Mouse (Mus musculus) adrenal gland, adult (tissue): ENCODE data around the gene Zic4.

ENCODE experiments used
- DNase-seq, 2 experiments: peaks; one replicate each; pipeline ENCODE4 v3.0.0; 2022 to 2023; ENCODE audit warnings: low spot score in 1 of 2; ENCODE audit not compliant: inconsistent age in 2 of 2

Zic4 gene

DNA sequence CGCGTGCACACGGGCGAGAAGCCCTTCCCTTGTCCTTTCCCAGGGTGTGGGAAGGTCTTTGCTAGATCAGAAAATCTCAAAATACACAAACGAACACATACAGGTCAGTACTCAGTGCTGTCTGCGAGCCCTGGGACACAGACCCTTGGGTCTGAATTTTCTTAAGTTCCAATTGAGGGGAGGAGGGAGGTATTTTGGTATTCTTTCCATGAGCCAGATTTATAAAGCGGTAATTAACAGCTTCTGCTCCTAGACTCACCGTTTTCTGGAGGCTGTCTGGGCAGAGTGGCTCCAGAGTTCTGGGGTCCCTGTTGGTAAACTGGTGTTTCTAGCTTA, 17.1 kb downstream of the Zic4 start:
- DNase-seq = no peak

DNA sequence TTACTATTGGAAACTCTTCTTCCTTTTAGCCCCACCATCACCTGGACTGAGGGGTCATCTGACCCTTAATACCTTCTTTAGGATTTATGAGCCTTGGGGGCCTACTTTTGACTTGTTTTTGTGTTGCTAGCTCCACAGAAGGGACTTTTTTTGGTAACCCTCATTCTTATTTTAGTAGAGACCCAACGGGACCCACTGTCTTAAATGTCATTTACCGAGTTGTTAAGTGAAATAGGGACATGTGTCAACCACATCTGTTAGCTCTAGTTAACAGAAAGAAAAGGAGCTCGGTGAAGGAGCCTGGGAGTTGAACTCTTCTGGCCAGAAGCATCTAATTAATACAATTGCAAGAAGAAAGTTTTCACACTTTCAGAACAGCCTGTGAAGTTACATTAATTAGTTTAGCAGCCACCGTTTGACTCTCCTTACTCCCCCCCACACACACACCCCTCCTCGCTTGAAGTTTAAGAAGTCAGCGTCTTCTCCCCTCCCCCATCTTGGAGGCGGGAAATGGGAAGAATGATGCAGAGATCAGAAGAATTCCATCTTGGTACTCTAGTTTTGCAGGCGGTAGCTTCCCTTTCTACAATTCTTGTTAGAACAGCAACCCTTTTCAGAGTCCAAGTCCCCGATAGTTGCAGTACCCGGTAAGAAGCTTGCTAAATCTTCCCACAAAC, 17.7 kb downstream of the Zic4 start:
- no peak for DNase-seq

GRCm38 (mm10) chr9:91380458-91380914, 18.3 kb downstream of the Zic4 start:
- no peak for DNase-seq

DNA sequence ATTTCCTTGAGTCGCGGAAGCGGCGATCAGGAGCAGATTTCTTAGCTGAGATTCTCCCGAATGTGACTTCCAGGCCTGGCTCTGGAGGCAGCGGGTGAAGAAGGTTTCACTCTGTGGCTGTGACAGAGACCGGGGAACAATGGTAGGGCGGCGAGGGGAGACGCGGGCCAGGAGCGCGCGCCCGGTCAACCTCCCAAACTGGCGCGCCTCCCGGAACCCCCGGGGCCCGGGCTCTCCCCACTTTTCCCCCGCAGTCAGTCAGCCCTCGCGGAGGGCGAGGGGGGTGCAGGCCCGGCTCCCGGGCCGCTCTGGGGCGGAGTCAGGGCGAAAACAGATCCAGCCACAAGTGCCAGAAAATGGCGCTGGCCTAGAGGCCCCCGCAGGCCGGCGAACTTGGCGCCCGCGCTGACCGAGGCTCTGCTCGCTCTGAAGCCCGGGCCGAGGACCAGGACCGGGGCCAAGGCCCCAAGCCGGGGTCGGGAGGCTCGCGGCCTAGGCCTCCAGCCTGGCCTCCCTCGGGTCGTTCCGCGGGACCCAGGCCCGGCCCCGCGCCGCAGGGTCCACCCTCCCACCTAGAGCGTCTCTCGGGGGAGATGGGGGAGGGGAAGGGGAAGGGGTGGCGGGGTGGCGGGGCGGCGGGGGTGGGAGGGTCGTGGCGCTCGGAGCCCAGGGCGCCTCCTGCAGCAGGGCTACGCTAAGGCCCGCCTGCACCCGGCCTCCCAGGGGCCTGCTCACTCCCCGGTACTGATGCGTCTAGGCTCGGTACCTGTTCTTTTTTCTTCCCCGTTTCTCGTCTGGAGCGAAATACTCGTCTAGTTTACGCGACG, 19.3 kb downstream of the Zic4 start:
- peak in 1 of 2 experiments; percentile 36 for DNase-seq

GRCm38 (mm10) chr9:91382111-91382379, 19.8 kb downstream of the Zic4 start:
- no peak for DNase-seq

DNA sequence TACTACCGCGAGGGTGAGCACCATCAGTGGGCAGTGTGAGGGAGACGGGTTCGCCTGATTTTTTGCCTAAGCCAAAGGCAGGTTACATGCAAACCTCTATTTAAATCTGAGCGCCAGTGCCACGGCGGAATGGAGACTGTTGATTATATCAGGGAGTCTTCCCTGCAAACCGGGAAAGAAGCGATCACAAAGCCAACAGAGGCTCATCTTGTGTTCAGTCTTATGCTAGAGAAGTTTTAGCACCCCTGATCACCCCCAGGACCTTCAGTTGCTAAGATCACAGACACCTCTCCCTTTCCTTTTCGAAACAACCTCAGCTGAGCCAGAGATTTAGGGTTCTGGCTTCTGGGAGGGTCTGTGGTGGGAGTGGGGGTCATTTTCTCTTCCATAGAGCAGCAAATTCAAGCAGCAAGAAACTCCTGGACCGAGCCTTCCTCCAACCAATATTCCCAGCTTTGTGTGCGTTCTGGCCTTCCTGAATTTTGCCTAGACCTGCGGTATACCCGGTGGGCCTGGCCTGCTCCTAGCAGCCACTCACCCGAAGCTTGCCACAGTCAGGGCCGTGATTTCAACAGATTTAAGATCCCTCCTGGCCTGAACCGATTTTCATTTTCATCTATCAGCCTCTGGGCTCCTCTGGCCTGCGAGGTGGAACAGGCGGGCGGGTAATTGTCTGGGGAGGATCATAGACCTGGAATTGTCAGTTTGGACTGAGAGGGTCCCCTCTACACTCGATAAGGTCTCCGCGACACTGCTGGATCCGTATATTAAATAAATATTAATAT, 20.4 kb downstream of the Zic4 start:
- DNase-seq = no peak

GRCm38 (mm10) chr9:91383441-91384135, 21.4 kb downstream of the Zic4 start:
- DNase-seq = no peak

- no peak for DNase-seq
Observed at GRCm38 (mm10) chr9:91384136-91384500, 21.9 kb downstream of the Zic4 start.

DNA sequence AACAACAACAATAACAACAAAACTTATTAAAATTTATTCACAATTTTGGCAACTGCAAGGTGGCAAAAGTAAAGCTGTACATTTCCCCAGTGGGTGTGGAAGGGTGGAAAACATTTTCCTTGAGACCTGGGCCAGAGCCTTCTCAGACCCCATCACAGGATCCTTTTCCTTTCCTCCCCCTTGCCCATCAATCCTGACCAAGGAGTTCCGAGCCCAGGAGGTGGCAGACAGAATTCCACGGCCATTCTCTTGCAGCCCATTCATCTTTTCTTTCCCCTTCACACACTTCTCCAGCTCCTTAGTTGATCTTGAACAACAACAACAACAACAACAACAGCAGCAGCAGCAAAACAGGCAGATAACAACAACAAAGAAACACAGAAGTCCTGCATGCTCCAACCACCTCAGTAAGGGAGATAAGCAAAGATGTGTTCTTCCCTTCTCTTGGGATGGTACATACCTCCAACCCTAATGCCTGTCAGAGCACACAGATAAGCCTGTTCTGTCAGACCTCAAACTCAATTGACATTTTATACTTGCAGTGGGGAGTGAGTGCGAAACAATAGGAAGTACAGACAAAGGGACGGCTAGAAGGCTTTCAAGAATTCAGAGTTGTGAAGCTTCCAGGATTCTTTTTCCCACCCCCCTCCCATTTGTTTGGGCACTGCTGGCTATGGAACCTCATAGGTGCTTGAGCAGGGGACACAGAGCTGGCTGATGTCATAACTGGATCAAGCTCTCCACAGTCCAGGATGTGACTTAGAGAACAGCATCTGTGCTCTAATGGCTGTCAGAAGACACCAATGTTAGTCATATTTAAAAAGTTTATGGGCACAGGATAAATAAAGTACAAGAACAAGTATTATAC, 22.7 kb downstream of the Zic4 start:
- no peak for DNase-seq

GRCm38 (mm10) chr9:91385561-91386430, 23.6 kb downstream of the Zic4 start:
- DNase-seq = no peak

- no peak for DNase-seq
Observed at GRCm38 (mm10) chr9:91386502-91386890, 24.3 kb downstream of the Zic4 start.

DNA sequence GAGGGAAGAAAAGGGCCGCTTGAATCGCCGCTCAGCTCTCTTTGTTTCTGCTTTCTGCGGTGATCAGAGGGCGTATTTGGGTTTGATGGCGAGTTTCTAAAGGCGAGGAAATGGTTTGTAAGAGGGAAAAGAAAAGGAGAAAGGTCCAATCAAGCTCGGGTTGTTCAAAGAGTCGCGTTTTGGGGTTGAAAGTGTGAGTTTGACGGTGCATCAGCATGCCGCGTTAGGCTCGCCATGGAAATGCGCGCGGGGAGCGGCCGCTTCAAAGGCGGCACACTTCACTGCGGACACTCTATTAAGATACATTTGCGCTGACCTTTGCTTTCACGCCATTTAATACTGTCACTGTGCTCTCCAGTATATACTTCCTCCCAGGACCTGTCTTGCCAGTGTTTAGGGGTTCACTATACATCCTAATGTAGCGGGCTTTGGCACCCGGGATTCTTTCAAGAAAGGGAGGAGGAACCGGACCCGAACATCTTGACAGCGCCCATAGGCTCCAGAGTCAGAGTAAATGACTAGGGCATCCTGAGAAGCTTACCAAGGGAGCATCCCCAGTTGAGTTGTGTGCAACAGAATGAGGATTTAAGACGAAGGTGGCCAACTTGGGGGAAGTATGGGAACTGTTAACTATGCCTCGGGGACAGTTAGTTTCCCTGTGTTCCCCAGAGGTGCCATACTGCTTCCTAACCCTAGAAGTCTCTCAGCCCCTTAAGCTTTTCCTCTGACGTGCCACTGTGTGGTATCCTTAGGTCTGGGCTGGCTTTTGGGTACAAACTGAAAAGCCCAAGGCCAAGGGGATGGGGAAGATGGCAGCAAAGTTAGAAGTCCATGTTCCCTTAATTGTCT, 24.9 kb downstream of the Zic4 start:
- DNase-seq = no peak

DNA sequence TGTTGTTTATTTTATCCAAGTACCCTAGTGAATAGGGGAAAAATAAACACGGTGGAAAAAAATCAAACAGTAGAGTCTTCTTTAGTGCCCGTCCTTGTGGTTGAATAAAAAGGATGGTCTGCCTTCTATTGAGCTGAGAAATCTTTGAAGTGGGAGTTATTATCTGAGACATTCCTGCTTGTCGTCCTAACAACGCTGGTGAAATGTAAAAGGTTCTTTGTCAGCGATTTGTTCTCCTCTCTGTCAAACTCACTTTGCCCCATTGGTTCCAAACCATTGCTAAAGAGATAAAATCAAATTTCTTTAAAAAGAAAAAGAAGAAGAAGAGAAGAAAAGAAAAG, 25.5 kb downstream of the Zic4 start:
- no peak for DNase-seq

DNA sequence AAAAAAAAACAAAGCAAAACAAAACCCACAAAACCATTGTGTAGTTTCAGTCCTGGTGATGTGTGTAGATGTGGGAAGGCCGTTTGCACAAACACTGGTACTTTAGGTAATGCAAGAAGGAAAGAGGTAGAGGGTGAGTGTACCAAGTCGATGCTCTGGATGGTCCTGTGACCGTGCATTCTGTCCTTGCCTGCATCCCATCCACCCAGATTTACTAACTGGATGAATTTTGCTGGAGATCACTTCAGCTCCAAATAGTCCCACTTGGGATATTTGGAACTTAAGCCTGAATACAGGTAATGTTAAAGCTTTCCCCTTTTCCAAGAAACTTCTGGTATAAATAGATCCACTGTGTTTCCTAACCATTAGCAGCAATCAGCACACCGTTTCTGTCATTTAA, 26.0 kb downstream of the Zic4 start:
- DNase-seq = no peak

- DNase-seq = no peak
Observed at GRCm38 (mm10) chr9:91393376-91394068, 31.3 kb downstream of the Zic4 start.

- DNase-seq = no peak
Observed at GRCm38 (mm10) chr9:91394211-91394646, 32.0 kb downstream of the Zic4 start.

- no peak for DNase-seq
Observed at GRCm38 (mm10) chr9:91395066-91395772, 33.0 kb downstream of the Zic4 start.

GRCm38 (mm10) chr9:91399976-91400375, 37.8 kb downstream of the Zic4 start:
- no peak for DNase-seq
